Mouse (Mus musculus): ENCODE measurements around the gene D1Ertd622e. TPM values are rescaled to one million over a fixed set of nuclear protein-coding genes. Genes with fewer than 3 reads are reported as not detected.

The D1Ertd622e gene
- polyA plus RNA-seq, 1 experiment, result 5.2 TPM

DNA sequence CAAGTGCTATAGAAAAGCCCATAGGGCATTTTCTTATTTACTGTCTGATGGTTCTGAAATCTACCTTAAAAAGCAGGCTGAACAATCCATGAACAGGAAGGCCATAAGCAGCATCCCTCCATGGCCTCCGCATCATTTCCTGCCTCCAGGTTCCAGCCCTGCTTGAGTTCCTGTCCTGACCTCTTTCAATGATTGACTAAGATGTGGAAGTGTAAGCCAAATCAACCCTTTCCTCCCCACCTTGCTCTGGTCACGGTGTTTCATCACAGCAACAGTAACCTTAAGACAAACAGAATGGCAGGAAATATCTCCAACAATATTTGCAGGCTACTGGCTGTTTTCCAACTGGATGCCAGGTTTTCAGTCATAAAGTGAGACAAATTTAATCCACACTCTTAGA, 4.7 kb downstream of the D1Ertd622e start:
- no peak for TF ChIP-seq GATA1 (IDR thresholded peaks at IDR 0.05; ENCODE audit: low read length)

DNA sequence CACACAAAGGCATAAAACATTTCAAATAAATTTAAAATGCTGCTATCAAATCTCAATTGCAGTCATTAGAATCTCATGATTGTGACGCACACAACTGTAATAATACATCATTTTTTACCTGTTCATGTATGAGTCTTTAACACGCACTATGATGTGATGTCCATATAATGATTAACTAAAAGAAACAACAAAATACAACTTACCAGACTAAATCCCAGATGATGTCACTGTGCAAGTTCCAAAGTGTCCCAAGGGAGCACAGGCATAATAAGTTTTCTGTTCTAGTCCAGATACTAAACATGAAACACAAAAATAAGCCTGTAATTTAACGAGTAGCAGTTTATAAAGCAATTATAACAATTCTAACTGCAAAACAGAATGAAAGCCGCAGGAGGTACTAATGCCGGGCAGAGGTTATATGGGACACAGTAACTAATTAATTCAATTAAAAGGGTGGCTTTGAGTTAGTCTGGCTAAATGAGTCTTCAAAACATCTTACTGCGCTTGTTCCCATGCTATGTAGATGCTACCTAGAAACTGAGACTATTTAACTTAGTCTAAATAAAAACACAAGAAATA, 7.4 kb downstream of the D1Ertd622e start:
- TF ChIP-seq GATA1 (IDR thresholded peaks at IDR 0.05; ENCODE audit: low read length), result no peak

DNA sequence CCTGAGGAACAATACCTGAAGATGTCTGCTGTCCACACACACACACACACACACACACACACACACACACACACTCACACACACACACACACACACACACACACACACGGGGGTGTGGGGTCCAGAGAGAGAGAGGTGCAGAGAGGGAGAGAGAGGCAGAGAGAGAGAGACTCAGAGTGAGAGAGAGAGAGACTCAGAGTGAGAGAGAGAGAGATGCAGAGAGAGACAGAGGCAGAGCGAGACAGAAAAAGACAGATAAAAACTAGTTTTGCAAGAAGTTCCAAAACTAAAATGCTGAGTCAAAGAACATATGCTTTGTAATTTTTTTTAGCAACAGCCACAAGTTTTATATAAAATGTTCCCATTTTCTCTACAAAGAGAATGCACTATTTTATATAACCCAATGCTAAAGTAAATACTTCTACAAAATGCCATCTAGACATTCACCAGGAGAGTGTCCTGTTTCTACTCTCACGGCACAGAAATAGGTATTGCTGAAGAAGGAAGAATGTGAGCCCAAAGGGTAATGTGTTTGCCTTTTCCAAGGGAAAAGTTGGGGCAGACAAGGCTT, 11.2 kb downstream of the D1Ertd622e start:
- TF ChIP-seq GATA1 (IDR thresholded peaks at IDR 0.05; ENCODE audit: low read length), result no peak

DNA sequence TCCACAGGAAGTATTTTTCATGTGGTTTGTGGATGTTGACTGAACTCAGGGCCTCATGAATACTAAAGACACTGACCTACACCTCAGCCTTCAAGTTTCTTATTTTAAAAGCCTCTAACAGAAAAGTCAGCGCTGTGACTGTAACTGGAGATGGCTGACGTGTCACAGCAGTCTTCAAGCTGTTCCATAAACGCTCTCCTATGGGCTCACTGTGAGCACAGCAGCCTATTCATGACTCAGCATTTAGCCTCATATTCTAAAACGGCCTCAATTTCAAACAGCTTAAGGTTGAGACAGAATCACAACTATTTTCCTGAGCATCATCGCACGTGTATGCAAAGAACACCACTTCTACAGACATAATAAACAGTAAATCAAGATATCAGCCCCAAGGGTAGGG, 11.8 kb downstream of the D1Ertd622e start:
- no peak for TF ChIP-seq GATA1 (IDR thresholded peaks at IDR 0.05; ENCODE audit: low read length)

DNA sequence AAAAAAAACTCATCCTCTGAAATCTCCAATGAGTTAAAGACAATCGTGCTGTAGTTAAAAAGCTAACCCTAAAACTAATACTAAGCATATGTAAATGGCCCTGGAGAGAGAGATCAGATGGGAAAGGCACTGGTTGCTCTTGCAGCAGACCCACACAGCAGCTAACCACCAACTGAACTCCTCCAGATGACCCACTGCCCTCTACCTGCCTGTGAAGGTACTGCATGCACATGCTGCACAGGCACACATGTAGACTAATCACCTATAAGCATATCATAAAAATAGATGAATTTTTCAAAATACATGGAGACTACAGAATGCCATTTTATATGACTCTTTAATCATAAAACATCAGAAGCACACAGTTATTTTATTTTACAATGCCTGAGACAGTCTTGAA, 14.8 kb downstream of the D1Ertd622e start:
- no peak for TF ChIP-seq GATA1 (IDR thresholded peaks at IDR 0.05; ENCODE audit: low read length)

DNA sequence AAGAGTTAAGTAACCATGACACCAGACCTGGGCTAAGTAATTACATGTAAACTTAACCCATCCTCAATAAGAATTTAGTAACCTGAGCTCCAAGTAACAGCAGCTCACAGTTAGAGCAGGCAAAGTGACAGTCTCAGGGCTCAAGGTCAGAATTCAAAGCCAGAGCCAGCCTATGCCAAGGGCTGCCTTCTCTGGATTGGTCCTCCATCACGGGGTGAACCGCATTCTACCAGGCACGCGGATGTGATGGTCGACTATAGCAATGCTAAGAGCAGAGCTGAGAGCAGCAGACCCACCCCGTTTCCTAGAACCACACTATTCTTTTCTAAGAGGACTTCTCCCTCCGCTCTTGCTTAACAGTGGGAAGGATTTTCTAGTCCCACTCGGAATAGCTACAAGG, 27.8 kb downstream of the D1Ertd622e start:
- TF ChIP-seq GATA1 (IDR thresholded peaks at IDR 0.05; ENCODE audit: low read length), result no peak

DNA sequence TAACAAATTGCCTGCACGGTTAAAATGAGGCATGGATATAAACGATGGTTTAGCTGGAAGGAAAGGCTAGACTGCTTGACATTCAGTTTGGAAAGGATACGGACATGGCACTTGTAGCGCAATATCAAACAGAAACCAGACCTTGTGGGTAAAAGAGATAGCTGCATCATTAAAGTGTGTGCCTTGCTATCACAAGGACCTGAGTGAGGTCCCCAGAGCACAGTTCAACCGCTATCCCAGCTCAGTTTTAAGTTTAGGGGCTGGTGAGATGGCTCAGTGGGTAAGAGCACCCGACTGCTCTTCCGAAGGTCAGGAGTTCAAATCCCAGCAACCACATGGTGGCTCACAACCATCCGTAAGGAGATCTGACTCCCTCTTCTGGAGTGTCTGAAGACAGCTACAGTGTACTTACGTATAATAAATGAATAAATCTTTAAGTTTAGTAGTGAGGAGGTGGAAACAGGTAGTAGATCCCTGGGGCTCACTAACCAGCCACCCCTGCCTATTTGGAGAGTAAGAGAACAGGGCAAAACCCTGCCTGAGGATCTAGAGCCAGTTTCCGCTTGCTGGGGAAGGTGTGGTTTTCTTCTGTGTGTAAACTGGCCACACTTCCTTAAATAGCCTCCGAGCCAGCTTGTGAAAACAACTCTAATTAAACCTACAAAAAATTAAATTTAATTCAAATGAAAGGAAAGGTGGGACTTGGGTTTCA, 29.2 kb downstream of the D1Ertd622e start:
- TF ChIP-seq GATA1 (IDR thresholded peaks at IDR 0.05; ENCODE audit: low read length), result no peak

DNA sequence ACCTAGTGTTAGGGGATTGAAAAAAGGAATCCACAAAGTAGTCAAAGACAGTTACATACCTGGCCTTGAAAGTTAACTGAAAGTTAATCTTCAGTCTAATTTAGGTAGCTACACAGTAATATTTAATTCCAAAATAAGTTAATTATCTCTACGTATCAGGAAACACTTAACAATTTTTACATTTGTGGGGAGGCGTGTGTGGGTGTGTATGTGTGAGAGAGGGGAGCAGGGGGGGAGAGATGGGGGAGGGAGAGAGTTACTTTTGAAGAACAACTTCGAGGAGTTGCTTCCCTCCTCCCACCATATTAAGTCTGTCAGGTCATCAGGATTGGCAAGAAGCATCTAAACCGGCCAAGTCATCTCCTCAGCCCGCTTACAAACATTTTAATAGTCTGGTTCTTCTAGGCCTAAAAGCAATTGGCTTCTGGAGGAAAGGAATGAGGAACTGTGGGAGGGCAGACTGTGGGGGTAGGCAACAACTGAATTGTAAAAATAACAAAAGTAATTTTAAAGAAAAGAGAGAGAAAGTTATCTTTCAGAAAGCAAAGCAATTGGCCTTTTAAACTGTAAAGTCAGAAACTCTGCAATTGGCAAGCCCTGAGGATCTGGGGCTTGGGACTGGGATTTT, 29.9 kb downstream of the D1Ertd622e start:
- no peak for TF ChIP-seq GATA1 (IDR thresholded peaks at IDR 0.05; ENCODE audit: low read length)

DNA sequence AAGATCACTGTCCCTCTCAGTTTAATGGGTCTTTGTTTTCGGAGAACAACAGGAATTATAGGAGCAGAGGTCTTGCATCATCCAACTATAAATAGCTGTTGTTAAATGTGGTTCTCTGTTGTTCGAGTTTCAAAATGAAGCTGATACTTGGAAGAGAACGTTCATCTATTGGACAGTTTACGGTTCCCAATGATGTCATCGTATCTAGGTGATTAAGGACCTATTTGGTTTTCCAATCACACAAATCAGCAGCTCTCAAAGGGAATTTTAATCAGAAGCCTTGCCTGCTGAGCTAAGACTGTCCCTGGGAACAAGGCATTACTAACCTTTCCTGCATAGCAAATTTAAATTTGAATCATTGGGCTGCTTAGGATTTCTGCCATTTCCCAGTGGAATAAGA, 31.7 kb downstream of the D1Ertd622e start:
- no peak for TF ChIP-seq GATA1 (IDR thresholded peaks at IDR 0.05; ENCODE audit: low read length)

DNA sequence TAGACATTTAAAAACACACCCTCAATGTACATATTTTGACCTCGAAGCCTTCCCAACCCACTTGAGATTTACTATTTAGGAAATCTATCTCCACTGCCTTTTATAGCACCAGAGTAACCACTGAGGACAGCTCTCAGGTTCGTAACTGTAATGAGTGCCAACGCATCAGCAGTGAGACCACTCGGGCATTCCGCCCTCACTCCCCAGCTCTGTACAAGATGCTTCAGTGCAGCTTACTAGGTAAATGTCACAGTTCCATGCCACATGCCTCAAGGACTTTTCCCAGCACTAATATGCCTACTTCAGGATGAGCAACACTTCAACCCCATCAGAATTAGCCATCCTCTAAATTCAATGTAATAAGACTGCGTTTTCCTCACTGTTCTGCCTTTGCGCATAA, 33.0 kb downstream of the D1Ertd622e start:
- no peak for TF ChIP-seq GATA1 (IDR thresholded peaks at IDR 0.05; ENCODE audit: low read length)

DNA sequence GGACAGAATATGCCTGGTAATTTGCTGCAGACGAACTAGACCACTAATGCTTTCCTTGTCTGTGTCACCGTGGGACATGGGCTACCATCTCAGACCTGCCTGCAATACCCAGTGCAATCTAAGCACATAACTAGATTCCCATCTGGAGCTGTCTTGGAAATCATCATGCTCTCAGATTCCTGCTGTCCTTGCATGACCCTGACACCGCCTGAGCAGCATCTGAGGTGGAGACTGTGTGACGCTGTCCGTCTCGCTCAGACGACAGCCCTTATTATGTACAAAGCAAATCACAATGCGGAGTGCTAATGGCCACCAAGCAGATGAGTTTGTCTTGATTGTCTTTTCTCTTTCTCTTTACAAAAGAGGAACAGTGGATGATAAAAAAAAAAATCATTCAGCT, 33.9 kb downstream of the D1Ertd622e start:
- no peak for TF ChIP-seq GATA1 (IDR thresholded peaks at IDR 0.05; ENCODE audit: low read length)

DNA sequence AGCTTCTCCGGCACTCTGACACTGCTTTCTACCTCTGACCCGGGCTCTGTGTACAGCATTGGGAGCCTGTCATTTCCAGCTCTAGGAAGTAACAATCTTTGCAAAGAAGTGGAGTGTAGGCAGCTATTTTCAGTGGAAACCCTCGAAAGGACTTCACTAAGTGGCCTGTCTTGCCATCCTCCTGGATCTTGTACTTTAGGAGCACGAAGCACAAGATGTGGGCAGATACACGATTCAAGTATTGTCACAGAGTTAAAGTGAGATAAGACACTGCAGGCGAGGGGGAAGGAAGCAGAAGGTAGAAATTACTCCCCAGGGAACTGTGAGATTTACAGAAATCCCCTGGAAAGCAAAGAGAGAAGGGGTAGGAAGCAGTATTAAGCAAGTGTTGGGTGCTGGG, 36.4 kb downstream of the D1Ertd622e start:
- no peak for TF ChIP-seq GATA1 (IDR thresholded peaks at IDR 0.05; ENCODE audit: low read length)

DNA sequence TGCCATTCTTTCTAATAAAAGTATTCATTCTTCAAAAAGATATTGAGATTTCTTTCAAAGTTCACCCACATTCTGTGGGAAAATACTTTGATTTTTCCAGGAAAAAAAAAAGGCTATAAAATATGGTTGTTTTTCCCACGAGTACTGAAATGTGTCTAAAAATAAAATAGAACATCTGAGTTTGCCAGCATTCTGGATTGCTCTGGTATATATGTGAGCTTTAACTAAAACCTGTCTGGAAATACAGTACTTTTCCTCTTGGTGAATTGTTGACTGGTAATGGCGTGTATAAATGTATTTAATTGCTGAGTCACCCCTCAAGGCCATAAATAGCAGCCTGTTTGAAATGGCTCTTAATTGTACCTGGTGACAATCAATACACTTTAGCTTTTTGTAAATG, 37.5 kb downstream of the D1Ertd622e start:
- no peak for TF ChIP-seq GATA1 (IDR thresholded peaks at IDR 0.05; ENCODE audit: low read length)

DNA sequence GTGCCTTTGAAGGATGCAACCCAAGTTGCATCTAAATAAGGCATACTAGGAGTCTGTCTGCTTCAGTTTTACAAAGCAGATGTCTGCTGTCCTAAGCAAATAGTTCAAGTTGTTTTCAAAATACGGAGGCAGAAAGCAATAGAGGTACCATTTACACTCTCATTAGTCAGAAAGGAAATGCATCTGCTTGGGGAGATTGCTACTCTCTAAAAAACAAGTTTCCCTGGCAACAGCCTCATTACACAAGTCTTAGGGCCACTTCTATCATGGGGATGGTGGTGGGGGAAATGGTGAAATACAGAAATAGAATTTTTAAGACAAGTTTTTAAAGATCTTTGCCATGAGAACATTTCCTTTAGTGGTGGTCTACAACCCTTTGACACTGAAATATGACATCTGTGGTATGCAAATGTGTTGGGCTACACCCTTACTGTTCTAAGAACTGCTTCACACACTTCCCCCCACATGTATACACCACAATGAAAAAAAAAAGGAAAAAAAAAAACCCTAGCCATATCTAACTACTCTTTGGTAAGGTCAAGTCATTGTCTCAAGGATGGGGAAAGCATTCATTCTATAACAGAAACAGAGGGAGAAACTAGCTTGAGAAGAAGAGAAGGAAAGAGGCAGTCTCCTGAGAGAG, 38.5 kb downstream of the D1Ertd622e start:
- no peak for TF ChIP-seq GATA1 (IDR thresholded peaks at IDR 0.05; ENCODE audit: low read length)

DNA sequence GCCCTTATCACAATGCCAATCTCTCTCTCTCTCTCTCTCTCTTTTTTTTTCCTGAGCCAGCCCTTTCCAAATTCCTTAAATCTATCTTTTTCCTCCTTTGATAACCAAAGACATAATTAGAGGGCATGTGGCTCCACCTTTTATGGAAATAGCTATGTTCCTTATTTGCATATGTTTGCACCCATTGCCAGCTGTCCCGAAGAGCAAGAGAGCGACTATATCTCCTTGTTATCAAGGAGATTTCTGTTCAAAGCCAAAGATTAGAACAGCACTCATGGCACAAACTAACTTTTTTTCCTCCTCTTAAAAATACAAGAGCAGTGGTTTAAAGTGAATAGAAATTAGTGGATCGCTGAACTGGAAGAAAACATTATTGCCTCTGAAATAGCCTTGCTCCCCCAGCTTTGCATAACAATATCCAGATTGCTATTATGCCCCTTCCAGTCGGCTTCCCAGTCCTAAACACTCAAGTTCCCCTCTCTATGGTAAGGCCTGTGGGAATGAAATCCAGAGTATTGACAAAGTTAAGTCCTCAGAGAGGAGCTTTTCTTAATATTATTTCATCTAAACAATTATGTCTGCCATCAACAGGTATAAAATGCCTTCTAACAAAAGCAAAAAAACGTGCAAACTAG, 39.2 kb downstream of the D1Ertd622e start:
- TF ChIP-seq GATA1 (IDR thresholded peaks at IDR 0.05; ENCODE audit: low read length), result no peak
